Mouse (Mus musculus): ENCODE results near the gene Cpne9. TPM values are rescaled to one million over a fixed set of nuclear protein-coding genes. Genes with fewer than 3 reads are reported as not detected.

Gene Cpne9
- polyA plus RNA-seq (2021; fragmentation: Nextera tagmentation) = 45.4 and 61.0 TPM in 2 replicates
- long read RNA-seq, experiment 1, full-length matches to known transcripts = 1 of 136 reads
- long read RNA-seq, experiment 1, partial matches to known transcripts = 4 of 136 reads
- long read RNA-seq, experiment 1, other reads (novel, unspliced or antisense) = 131 of 136 reads
- long read RNA-seq, experiment 2, partial matches to known transcripts = 13 of 33 reads
- long read RNA-seq, experiment 2, other reads (novel, unspliced or antisense) = 20 of 33 reads

GRCm38 (mm10) chr6:113282101-113282802 is at the start of gene Cpne9:
TSS of gene Cpne9 (plus strand) at chr6:113282307.

GRCm38 (mm10) chr6:113237542-113238270 is 44.4 kb upstream of the Cpne9 start, which contains the start of gene Mtmr14:
TSS of gene Mtmr14 (plus strand) at chr6:113237843.

GRCm38 (mm10) chr6:113306986-113307349 is 24.9 kb downstream of the Cpne9 start, which contains the start of gene Brpf1:
TSS of gene Brpf1 (plus strand) at chr6:113307137.

GRCm38 (mm10) chr6:113326533-113327315 is 44.6 kb downstream of the Cpne9 start, which contains the start of gene Ogg1:
TSS of gene Ogg1 (plus strand) at chr6:113326972.

GRCm38 (mm10) chr6:113343177-113344092 is 61.3 kb downstream of the Cpne9 start, which contains the start of gene Camk1:
TSS of gene Camk1 (minus strand) at chr6:113343984.

Other genes starting within 250 kb of the Cpne9 start
- gene Thumpd3, start 236.1 kb upstream of the Cpne9 start, polyA plus RNA-seq (2021; fragmentation: Nextera tagmentation) = 27.8 and 32.3 TPM in 2 replicates
- 7.6 and 7.9 TPM in 2 replicates for gene Setd5, start 204.9 kb upstream of the Cpne9 start, polyA plus RNA-seq (2021; fragmentation: Nextera tagmentation)
- 11.3 and 16.3 TPM in 2 replicates for gene Lhfpl4, start 86.9 kb upstream of the Cpne9 start, polyA plus RNA-seq (2021; fragmentation: Nextera tagmentation)
- 12.2 and 14.7 TPM in 2 replicates for gene Mtmr14, start 44.5 kb upstream of the Cpne9 start, polyA plus RNA-seq (2021; fragmentation: Nextera tagmentation)
- 3.6 and 9.5 TPM in 2 replicates for gene Brpf1, start 24.8 kb downstream of the Cpne9 start, polyA plus RNA-seq (2021; fragmentation: Nextera tagmentation)
- gene Ogg1, start 44.7 kb downstream of the Cpne9 start, polyA plus RNA-seq (2021; fragmentation: Nextera tagmentation) = 2.1 and 4.3 TPM in 2 replicates
- gene Camk1, start 61.7 kb downstream of the Cpne9 start, polyA plus RNA-seq (2021; fragmentation: Nextera tagmentation) = 117 and 124 TPM in 2 replicates
- 16.2 and 28.5 TPM in 2 replicates for gene Tada3, start 95.6 kb downstream of the Cpne9 start, polyA plus RNA-seq (2021; fragmentation: Nextera tagmentation)
- 287 and 388 TPM in 2 replicates for gene Arpc4, start 95.8 kb downstream of the Cpne9 start, polyA plus RNA-seq (2021; fragmentation: Nextera tagmentation)
- 3.0 and 3.4 TPM in 2 replicates for gene Ttll3, start 107.0 kb downstream of the Cpne9 start, polyA plus RNA-seq (2021; fragmentation: Nextera tagmentation)
- gene Rpusd3, start 137.0 kb downstream of the Cpne9 start, polyA plus RNA-seq (2021; fragmentation: Nextera tagmentation) = 16.2 and 16.3 TPM in 2 replicates
- not detected in 2 replicates for gene Cidec, start 153.5 kb downstream of the Cpne9 start, polyA plus RNA-seq (2021; fragmentation: Nextera tagmentation)
- 76.8 and 86.7 TPM in 2 replicates for gene Jagn1, start 160.3 kb downstream of the Cpne9 start, polyA plus RNA-seq (2021; fragmentation: Nextera tagmentation)
- 0.17 and 0.43 TPM in 2 replicates for gene Il17re, start 176.2 kb downstream of the Cpne9 start, polyA plus RNA-seq (2021; fragmentation: Nextera tagmentation)
- gene Il17rc, start 189.1 kb downstream of the Cpne9 start, polyA plus RNA-seq (2021; fragmentation: Nextera tagmentation) = 5.2 and 6.6 TPM in 2 replicates
- gene Creld1, start 201.0 kb downstream of the Cpne9 start, polyA plus RNA-seq (2021; fragmentation: Nextera tagmentation) = 78.3 and 85.0 TPM in 2 replicates
- gene Prrt3, start 219.6 kb downstream of the Cpne9 start, polyA plus RNA-seq (2021; fragmentation: Nextera tagmentation) = 18.0 and 26.8 TPM in 2 replicates
- gene Emc3, start 249.3 kb downstream of the Cpne9 start, polyA plus RNA-seq (2021; fragmentation: Nextera tagmentation) = 84.7 and 101 TPM in 2 replicates
- gene Fancd2, start 249.4 kb downstream of the Cpne9 start, polyA plus RNA-seq (2021; fragmentation: Nextera tagmentation) = 3.6 and 4.7 TPM in 2 replicates

Measured in left cerebral cortex, adult 6 months (tissue).